Mouse (Mus musculus) midbrain, embryonic 14.5 days (tissue): ENCODE results near the gene Mesp2. TPM values are rescaled to one million over a fixed set of nuclear protein-coding genes. Genes with fewer than 3 reads are reported as not detected.

Experiments used
- polyA plus RNA-seq: library from polyadenylated mRNA; unstranded; fragments of >200 nt; fragmentation: Nextera tagmentation; extraction: Ambion mirVana; gene quantifications from 2 replicates; pipeline ENCODE4 v1.2.1, GENCODE M21; 2014

The Mesp2 gene
- polyA plus RNA-seq, 1 experiment from 2014 or later = 1.1 TPM

Other genes with a start within 250 kb of the Mesp2 start
- 2.6 and 3.1 TPM in 2 replicates for gene Rhcg, start 193.1 kb upstream of the Mesp2 start, polyA plus RNA-seq
- gene Ticrr, start 150.5 kb upstream of the Mesp2 start, polyA plus RNA-seq = 1.3 and 2.5 TPM in 2 replicates
- gene Kif7, start 95.0 kb upstream of the Mesp2 start, polyA plus RNA-seq = 1.8 and 2.4 TPM in 2 replicates
- gene Plin1, start 77.8 kb upstream of the Mesp2 start, polyA plus RNA-seq = 0.13 and 1.1 TPM in 2 replicates
- 10.1 and 11.4 TPM in 2 replicates for gene Pex11a, start 67.6 kb upstream of the Mesp2 start, polyA plus RNA-seq
- 0.14 TPM in 1 of 2 replicates, not detected in the other for gene Wdr93, start 67.6 kb upstream of the Mesp2 start, polyA plus RNA-seq
- gene Mesp1, start 16.9 kb upstream of the Mesp2 start, polyA plus RNA-seq = 0.23 and 0.33 TPM in 2 replicates
- gene Anpep, start 50.3 kb downstream of the Mesp2 start, polyA plus RNA-seq = 2.1 and 4.1 TPM in 2 replicates
- gene Ap3s2, start 109.9 kb downstream of the Mesp2 start, polyA plus RNA-seq = 43.6 and 51.1 TPM in 2 replicates
- gene Arpin, start 124.6 kb downstream of the Mesp2 start, polyA plus RNA-seq = 15.4 and 17.9 TPM in 2 replicates
- 17.0 and 17.7 TPM in 2 replicates for gene Zfp710, start 214.1 kb downstream of the Mesp2 start, polyA plus RNA-seq